Mouse (Mus musculus) neural tube, embryonic 13.5 days (tissue): ENCODE measurements around the gene Ppt2. TPM values are rescaled to one million over a fixed set of nuclear protein-coding genes. Genes with fewer than 3 reads are reported as not detected.

ENCODE experiments used
- ATAC-seq: fragments of 200-750 bp; cut with Nextera tagmentation; 2 replicates; pipeline ENCODE4 v1.8.0; 2017; ENCODE audit warnings: low read depth, mild to moderate bottlenecking, moderate TSS enrichment, moderate library complexity
- H3K27ac ChIP-seq: fragments of 300-500 bp; sonication (generic); replicated peaks from 2 replicates; pipeline ENCODE4 v1.5.1; 2015; ENCODE audit warnings: moderate library complexity, mild to moderate bottlenecking, inconsistent platforms
- H3K27me3 ChIP-seq: fragments of 300-500 bp; sonication (generic); 2 replicates; pipeline ENCODE4 v1.6.1; 2015; ENCODE audit warnings: mild to moderate bottlenecking, inconsistent platforms
- H3K36me3 ChIP-seq: fragments of 300-500 bp; sonication (generic); 2 replicates; pipeline ENCODE4 v1.6.1; 2015; ENCODE audit warnings: mild to moderate bottlenecking, inconsistent platforms
- H3K4me1 ChIP-seq: fragments of 300-500 bp; sonication (generic); replicated peaks from 2 replicates; pipeline ENCODE4 v1.6.1; 2015; ENCODE audit warnings: inconsistent platforms
- H3K4me2 ChIP-seq: fragments of 300-500 bp; sonication (generic); 2 replicates; pipeline ENCODE4 v1.6.1; 2015; ENCODE audit warnings: inconsistent platforms, mild to moderate bottlenecking, moderate library complexity
- H3K4me3 ChIP-seq: fragments of 300-500 bp; sonication (generic); 2 replicates; pipeline ENCODE4 v1.5.1; 2015; ENCODE audit warnings: mild to moderate bottlenecking, inconsistent platforms
- H3K9ac ChIP-seq: fragments of 300-500 bp; sonication (generic); 2 replicates; pipeline ENCODE4 v1.6.1; 2015; ENCODE audit warnings: moderate library complexity, mild to moderate bottlenecking, inconsistent platforms
- H3K9me3 ChIP-seq: fragments of 300-500 bp; sonication (generic); 2 replicates; pipeline ENCODE4 v1.6.1; 2016; ENCODE audit warnings: inconsistent platforms
- WGBS: fragments of 180-500 bp; shearing (Covaris S2); methylation state at CpG from one replicate; pipeline ENCODE4 v1.1.7; 2015; 5-methylcytosine and 5-hydroxymethylcytosine counted together
- polyA plus RNA-seq: library from polyadenylated mRNA; unstranded; fragments of >200 nt; fragmentation: Nextera tagmentation; extraction: Ambion mirVana; gene quantifications from 2 replicates; pipeline ENCODE4 v1.2.1, GENCODE M21; 2015

Gene Ppt2
- polyA plus RNA-seq, 1 experiment from 2014 or later, result 25.0 TPM

DNA sequence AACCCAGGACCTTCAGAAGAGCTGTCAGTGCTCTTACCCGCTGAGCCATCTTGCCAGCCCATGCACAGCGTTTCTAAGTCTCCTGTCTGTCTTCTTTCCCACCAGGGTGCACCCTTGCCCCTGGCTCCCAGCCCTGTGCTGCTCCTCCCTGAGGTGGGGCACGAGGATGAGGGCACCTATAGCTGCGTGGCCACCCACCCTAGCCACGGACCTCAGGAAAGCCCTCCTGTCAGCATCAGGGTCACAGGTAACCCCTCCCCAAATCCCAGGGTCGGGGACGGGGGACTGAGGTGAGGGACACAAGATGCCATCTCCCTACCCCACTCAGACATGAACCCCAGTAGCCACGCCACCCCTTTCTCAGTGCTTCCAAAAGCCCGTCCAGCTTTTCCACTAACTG lies 28.4 kb downstream of the Ppt2 start:
- Histone ChIP-seq H3K4me1 (peaks cover 37% of the 10 kb centered on the region), H3K36me3 (peaks cover 36% of the 10 kb centered on the region), H3K9me3 (no peaks in the 10 kb centered on the region), H3K4me3 (no peak overlapping the region), H3K9ac (no peak overlapping the region), H3K4me2 (no peak overlapping the region), H3K27ac (no peak overlapping the region), H3K27me3 (no peaks in the 10 kb centered on the region)
- WGBS, result 76% methylated on average over 9 of the region's 9 CpGs
- ATAC-seq, result no peak

- 20% methylated on average over 6 of the region's 6 CpGs for WGBS
These were observed 30.7 kb downstream of the Ppt2 start, which contains the start of gene Ager for GRCm38 (mm10) chr17:34597566-34598095. Gene Ager, plus strand, starts transcription at chr17:34597862.

DNA sequence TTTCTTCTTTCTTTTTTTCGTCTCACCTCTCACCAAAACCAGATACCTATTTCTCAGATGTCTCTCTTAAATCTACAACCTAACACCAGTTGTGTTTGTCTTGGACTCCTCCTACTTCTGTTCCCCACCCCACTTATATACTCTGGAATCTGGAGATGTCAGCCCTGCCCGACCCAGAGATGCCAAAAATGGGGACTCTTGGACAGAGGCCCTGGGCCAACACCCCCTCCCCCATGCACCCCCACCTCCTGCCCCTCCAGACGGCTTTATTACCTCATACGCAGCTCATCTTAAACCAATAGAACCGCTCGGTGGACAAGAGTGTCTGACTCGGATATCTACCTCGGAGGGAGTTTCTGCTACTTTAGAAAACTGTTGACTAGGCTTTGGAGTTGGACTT lies 32.2 kb downstream of the Ppt2 start:
- H3K4me1 ChIP-seq, result peaks cover 49% of the 10 kb centered on the region
- no peak overlapping the region for H3K9ac ChIP-seq
- no peak overlapping the region for H3K4me3 ChIP-seq
- H3K36me3 ChIP-seq, result peaks cover 32% of the 10 kb centered on the region
- ATAC-seq, result no peak
- 76% methylated on average over 8 of the region's 8 CpGs for WGBS
- H3K9me3 ChIP-seq, result no peaks in the 10 kb centered on the region
- no peak overlapping the region for H3K4me2 ChIP-seq
- no peaks in the 10 kb centered on the region for H3K27me3 ChIP-seq
- H3K27ac ChIP-seq, result no peak overlapping the region

More at GRCm38 (mm10) chr17:34597566-34598095, 30.7 kb downstream of the Ppt2 start, which contains the start of gene Ager:
- H3K27me3 ChIP-seq, result no peaks in the 10 kb centered on the region
- peaks cover 50% of the 10 kb centered on the region for H3K4me1 ChIP-seq
- 0 out of 2 replicates have a peak within 1 kb of the TSS, but pooled peaks have one; percentile 34 for H3K27ac ChIP-seq
- peaks cover 41% of the 10 kb centered on the region for H3K36me3 ChIP-seq
- H3K4me2 ChIP-seq, result no peak within 1 kb of the TSS
- peak within 1 kb of the TSS; percentile 34; the same call in 1 of the 2 replicates for H3K9ac ChIP-seq
- H3K4me3 ChIP-seq, result no peak within 1 kb of the TSS
- no peaks in the 10 kb centered on the region for H3K9me3 ChIP-seq
- no peak for ATAC-seq

- H3K4me1 ChIP-seq, result peaks cover 70% of the 10 kb centered on the region
- H3K27me3 ChIP-seq, result no peaks in the 10 kb centered on the region
- no peak for ATAC-seq
- H3K9ac ChIP-seq, result peak overlapping the region; percentile 98
- peak overlapping the region; percentile 81 for H3K4me3 ChIP-seq
- H3K36me3 ChIP-seq, result peaks cover 18% of the 10 kb centered on the region
- WGBS, result 48% methylated on average over 34 of the region's 34 CpGs
- H3K27ac ChIP-seq, result peak overlapping the region; percentile 99
- H3K4me2 ChIP-seq, result peak overlapping the region; percentile 91
- H3K9me3 ChIP-seq, result no peaks in the 10 kb centered on the region
These were observed 34.4 kb downstream of the Ppt2 start for GRCm38 (mm10) chr17:34593752-34594525.

GRCm38 (mm10) chr17:34592581-34593549 lies 35.4 kb downstream of the Ppt2 start:
- Histone ChIP-seq H3K4me1 (peaks cover 76% of the 10 kb centered on the region), H3K27ac (peak overlapping the region; percentile 99), H3K36me3 (peaks cover 18% of the 10 kb centered on the region), H3K4me3 (peak overlapping the region; percentile 81), H3K9me3 (no peaks in the 10 kb centered on the region), H3K4me2 (peak overlapping the region; percentile 91), H3K27me3 (no peaks in the 10 kb centered on the region), H3K9ac (peak overlapping the region; percentile 98)
- ATAC-seq, result peak; percentile 33
- WGBS, result 2% methylated on average over 27 of the region's 32 CpGs

DNA sequence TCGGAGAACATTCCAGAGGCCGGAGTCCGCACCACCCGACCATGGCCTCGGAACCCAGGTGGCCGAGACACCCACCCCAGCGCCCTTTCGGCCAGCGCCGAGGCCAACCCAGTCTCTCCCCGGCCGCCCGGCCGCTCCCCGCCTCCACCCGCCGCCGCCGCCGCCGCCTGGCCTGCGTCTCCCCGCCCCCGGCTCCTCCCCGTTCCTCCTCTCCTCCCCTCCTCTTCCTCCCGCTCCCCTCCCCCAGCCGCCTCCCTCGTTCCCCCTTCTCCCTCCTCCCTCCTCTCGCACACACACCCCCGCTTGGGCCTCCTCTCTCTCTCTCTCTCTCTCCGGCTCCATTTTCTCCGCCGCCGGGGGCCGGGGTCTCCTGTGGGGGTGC lies 36.3 kb downstream of the Ppt2 start:
- Histone ChIP-seq H3K9me3 (no peaks in the 10 kb centered on the region), H3K4me2 (peak overlapping the region; percentile 91), H3K36me3 (peaks cover 18% of the 10 kb centered on the region), H3K9ac (peak overlapping the region; percentile 98), H3K4me3 (peak overlapping the region; percentile 81), H3K4me1 (peaks cover 73% of the 10 kb centered on the region), H3K27ac (peak overlapping the region; percentile 99), H3K27me3 (no peaks in the 10 kb centered on the region)
- WGBS, result 2% methylated on average over 16 of the region's 35 CpGs
- peak; percentile 15 for ATAC-seq

GRCm38 (mm10) chr17:34591029-34591993 lies 37.0 kb downstream of the Ppt2 start, which contains the start of gene Pbx2:
Gene Pbx2, plus strand, starts transcription at chr17:34591266.
- no peaks in the 10 kb centered on the region for H3K27me3 ChIP-seq
- H3K27ac ChIP-seq, result peak within 1 kb of the TSS; percentile 99
- peaks cover 18% of the 10 kb centered on the region for H3K36me3 ChIP-seq
- H3K4me3 ChIP-seq, result peak within 1 kb of the TSS; percentile 81
- no peaks in the 10 kb centered on the region for H3K9me3 ChIP-seq
- peak within 1 kb of the TSS; percentile 91 for H3K4me2 ChIP-seq
- 3% methylated on average over 21 of the region's 21 CpGs for WGBS
- H3K4me1 ChIP-seq, result peaks cover 76% of the 10 kb centered on the region
- H3K9ac ChIP-seq, result peak within 1 kb of the TSS; percentile 98
- ATAC-seq, result peak; percentile 6

DNA sequence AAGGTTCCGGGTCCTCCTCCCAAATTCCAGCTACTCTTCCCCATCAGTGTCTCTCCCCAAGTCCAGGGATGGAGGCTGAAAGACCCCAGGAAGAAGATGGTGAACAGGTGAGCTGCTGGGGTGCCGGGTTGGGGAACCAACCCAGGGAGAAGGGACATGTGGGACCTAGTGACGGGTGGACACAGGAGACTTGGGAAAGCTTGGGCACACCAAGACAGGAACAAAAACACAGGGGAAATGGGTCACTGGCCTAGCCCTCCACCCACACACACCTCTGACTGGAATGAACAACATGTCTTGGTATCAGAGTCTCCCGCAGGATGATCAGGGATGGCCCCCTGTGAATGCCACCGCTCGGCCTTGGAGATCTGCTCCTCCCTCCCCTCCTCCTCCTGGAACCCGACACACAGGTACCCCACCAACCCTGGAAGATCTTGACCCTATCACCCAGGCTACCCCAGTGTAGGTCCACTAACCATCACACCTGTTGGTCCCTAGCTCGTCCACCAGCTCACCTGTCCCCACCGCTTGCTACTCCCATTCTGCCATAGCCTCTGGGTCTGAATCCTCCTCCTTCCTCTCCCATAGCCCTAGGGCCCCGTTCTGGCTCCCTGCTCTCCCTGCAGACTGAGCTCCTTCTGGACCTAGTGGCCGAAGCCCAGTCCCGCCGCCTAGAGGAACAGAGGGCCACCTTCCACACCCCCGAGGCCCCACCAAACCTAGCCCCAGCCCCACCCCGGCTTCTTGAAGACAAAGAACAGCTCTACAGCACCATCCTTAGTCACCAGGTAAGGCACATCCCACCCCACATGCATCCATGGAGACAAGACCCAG lies 37.9 kb downstream of the Ppt2 start:
- WGBS, result 70% methylated on average over 15 of the region's 15 CpGs
- H3K4me1 ChIP-seq, result peaks cover 84% of the 10 kb centered on the region

GRCm38 (mm10) chr17:34589681-34590101 lies 38.6 kb downstream of the Ppt2 start, which contains the start of gene Gpsm3:
Gene Gpsm3, plus strand, starts transcription at chr17:34589806.
- no peaks in the 10 kb centered on the region for H3K27me3 ChIP-seq
- no peaks in the 10 kb centered on the region for H3K9me3 ChIP-seq
- peak within 1 kb of the TSS; percentile 99; the same call in 1 of the 2 replicates for H3K27ac ChIP-seq
- 40% methylated on average over 7 of the region's 7 CpGs for WGBS
- peak within 1 kb of the TSS; percentile 17; the same call in 1 of the 2 replicates for H3K9ac ChIP-seq
- 0 out of 2 replicates have a peak within 1 kb of the TSS, but pooled peaks have one; percentile 0 for H3K4me3 ChIP-seq
- H3K4me1 ChIP-seq, result peaks cover 80% of the 10 kb centered on the region
- ATAC-seq, result no peak
- H3K36me3 ChIP-seq, result peaks cover 3% of the 10 kb centered on the region
- H3K4me2 ChIP-seq, result peak within 1 kb of the TSS; percentile 91

More for the DNA sequence above, 37.9 kb downstream of the Ppt2 start:
- Histone ChIP-seq H3K36me3 (peaks cover 10% of the 10 kb centered on the region), H3K9me3 (no peaks in the 10 kb centered on the region), H3K4me3 (0 out of 2 replicates have a peak overlapping the region, but pooled peaks have one; percentile 0), H3K4me2 (peak overlapping the region; percentile 91), H3K27ac (peak overlapping the region; percentile 99), H3K27me3 (no peaks in the 10 kb centered on the region), H3K9ac (no peak overlapping the region)
- no peak for ATAC-seq

- Histone ChIP-seq H3K27me3 (no peaks in the 10 kb centered on the region), H3K4me1 (peaks cover 75% of the 10 kb centered on the region), H3K9ac (peak overlapping the region; percentile 17; the same call in 1 of the 2 replicates), H3K36me3 (no peaks in the 10 kb centered on the region), H3K27ac (peak overlapping the region; percentile 54; the same call in 1 of the 2 replicates), H3K4me3 (no peak overlapping the region), H3K9me3 (no peaks in the 10 kb centered on the region), H3K4me2 (peak overlapping the region; percentile 21)
- 56% methylated on average over 7 of the region's 7 CpGs for WGBS
- ATAC-seq, result no peak
These were observed 39.1 kb downstream of the Ppt2 start for GRCm38 (mm10) chr17:34589206-34589605.
